Mouse (Mus musculus) spleen, adult 2 months (tissue): ENCODE measurements around the gene Ccdc185.

Experiments used
- CTCF ChIP-seq: fragments of 200-500 bp; IDR thresholded peaks from 2 replicates; pipeline ENCODE4 v1.5.1; 2011; ENCODE audit warnings: mild to moderate bottlenecking, inconsistent platforms; ENCODE audit not compliant: insufficient read depth, insufficient read length, insufficient replicate concordance; ENCODE audit errors: extremely low read depth
- POLR2A ChIP-seq: fragments of 200-500 bp; IDR thresholded peaks from 2 replicates; pipeline ENCODE4 v1.6.1; 2011; ENCODE audit warnings: low read depth, low read length, inconsistent platforms

- no peak for TF ChIP-seq POLR2A
- no peak for TF ChIP-seq CTCF
These were observed 4.7 kb upstream of the Ccdc185 start for GRCm38 (mm10) chr1:182753694-182754093.
